In the genomic region with DNA sequence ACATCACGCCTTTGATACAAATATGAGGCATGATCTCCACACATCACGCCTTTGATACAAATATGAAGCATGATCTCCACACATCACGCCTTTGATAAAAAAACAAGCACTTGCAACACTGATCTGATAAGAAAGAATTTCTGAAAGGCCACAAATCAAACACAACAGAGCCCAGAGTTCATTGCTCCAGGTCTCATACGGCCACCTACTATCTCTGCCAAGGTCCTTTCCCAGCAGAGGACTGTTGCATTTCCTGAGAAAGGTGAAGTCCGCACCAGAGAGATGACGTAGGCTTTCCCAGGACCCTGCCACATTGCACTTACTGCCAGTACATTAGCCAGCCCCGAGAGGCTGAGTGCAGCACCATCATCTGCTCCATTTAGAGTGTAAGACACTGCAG, we compare ENCODE assay signal across 28 mouse cellular contexts. TPM values are rescaled to one million over a fixed set of nuclear protein-coding genes. Genes with fewer than 3 reads are reported as not detected.
"Had no signal": no experiment of that assay in that cellular context is flagged by ENCODE, and none has a peak within 500 bp of the region (broad histone marks: within the 10 kb centered on the region; RNA-seq: fewer than 3 reads in every experiment).

No protein-coding gene starts in this region.

- DNase-seq: cerebellum, adult 2 months; cerebellum, adult 8-10 months; cerebellum, adult 9-10 months; cerebellum, adult 9-11 months; cerebellum, postnatal 10 days; cerebellum, postnatal 14 days; cerebellum, postnatal 25 days; cerebellum, postnatal 36 days; embryo, embryonic 11 days; forebrain, postnatal 0 days; gastrocnemius, adult 2 months; gastrocnemius, postnatal 10 days; gastrocnemius, postnatal 14 days; gastrocnemius, postnatal 25 days; gastrocnemius, postnatal 36 days; heart, adult 18-20 months; heart, adult 2 months had no signal

- H3K4me1 ChIP-seq: embryonic facial prominence, embryonic 10.5 days; forebrain, embryonic 15.5 days had no signal

- H3K4me3 ChIP-seq: embryonic facial prominence, embryonic 10.5 days; embryonic facial prominence, embryonic 12.5 days; embryonic facial prominence, embryonic 13.5 days; embryonic facial prominence, embryonic 15.5 days; erythroblast, embryonic 14.5 days; forebrain, embryonic 10.5 days; forebrain, embryonic 12.5 days; forebrain, embryonic 13.5 days; forebrain, embryonic 15.5 days; gastrocnemius, adult 2 months; heart, adult 2 months had no signal

- ATAC-seq: forebrain, embryonic 13.5 days; forebrain, embryonic 14.5 days; forebrain, embryonic 15.5 days; forebrain, embryonic 16.5 days; forebrain, postnatal 0 days had no signal

- H3K27ac ChIP-seq: embryonic facial prominence, embryonic 10.5 days; embryonic facial prominence, embryonic 12.5 days; embryonic facial prominence, embryonic 13.5 days; embryonic facial prominence, embryonic 15.5 days; forebrain, embryonic 10.5 days; forebrain, embryonic 12.5 days; forebrain, embryonic 13.5 days; forebrain, embryonic 15.5 days; gastrocnemius, adult 2 months; heart, adult 2 months had no signal

- H3K9ac ChIP-seq: embryonic facial prominence, embryonic 12.5 days; embryonic facial prominence, embryonic 13.5 days; embryonic facial prominence, embryonic 15.5 days; forebrain, embryonic 12.5 days; forebrain, embryonic 13.5 days; forebrain, embryonic 15.5 days; forebrain, postnatal 0 days had no signal

- H3K27me3 ChIP-seq: embryonic facial prominence, embryonic 12.5 days; embryonic facial prominence, embryonic 13.5 days; embryonic facial prominence, embryonic 15.5 days; forebrain, embryonic 12.5 days; forebrain, embryonic 13.5 days; forebrain, embryonic 15.5 days had no signal

- H3K4me2 ChIP-seq: embryonic facial prominence, embryonic 12.5 days; embryonic facial prominence, embryonic 13.5 days; embryonic facial prominence, embryonic 15.5 days; forebrain, embryonic 12.5 days; forebrain, embryonic 13.5 days; forebrain, embryonic 15.5 days had no signal

- H3K9me3 ChIP-seq: embryonic facial prominence, embryonic 10.5 days; embryonic facial prominence, embryonic 12.5 days; embryonic facial prominence, embryonic 13.5 days; embryonic facial prominence, embryonic 15.5 days; forebrain, embryonic 10.5 days; forebrain, embryonic 12.5 days; forebrain, embryonic 13.5 days; forebrain, embryonic 15.5 days had no signal

RNA-seq across cellular contexts. Expression of a gene that starts 28.8 kb away (rescaled TPM):
- polyA plus RNA-seq: erythroblast, embryonic 14.5 days had no signal
